Mouse (Mus musculus) spleen, adult 2 months (tissue): Measurements from ENCODE around the gene Manbal. TPM values are rescaled to one million over a fixed set of nuclear protein-coding genes. Genes with fewer than 3 reads are reported as not detected.

Source experiments
- DNase-seq, 2 experiments: peaks; one replicate each; pipeline versions ENCODE4 v3.0.0 to v3.0.0-alpha.2; 2012 to 2021; ENCODE audit warnings: low spot score in 2 of 2, low read depth in 1 of 2
- H3K27ac ChIP-seq: fragments of 200-500 bp; 2 replicates; pipeline ENCODE4 v1.5.1; 2012; ENCODE audit warnings: low read length, inconsistent platforms; ENCODE audit not compliant: insufficient read depth
- H3K27me3 ChIP-seq: fragments of 200-500 bp; 2 replicates; pipeline ENCODE4 v1.6.1; 2012; ENCODE audit warnings: mild to moderate bottlenecking, moderate library complexity, low read length, inconsistent platforms; ENCODE audit not compliant: control insufficient read depth, insufficient read depth
- H3K36me3 ChIP-seq: fragments of 200-500 bp; 2 replicates; pipeline ENCODE4 v1.6.1; 2012; ENCODE audit warnings: mild to moderate bottlenecking, low read length, inconsistent platforms; ENCODE audit not compliant: control insufficient read depth, insufficient read depth
- H3K4me1 ChIP-seq: fragments of 200-500 bp; 2 replicates; pipeline ENCODE4 v1.6.1; 2011; ENCODE audit warnings: inconsistent platforms; ENCODE audit not compliant: control insufficient read depth, insufficient read depth, insufficient read length
- H3K4me3 ChIP-seq: fragments of 200-500 bp; 2 replicates; pipeline ENCODE4 v1.5.1; 2011; ENCODE audit warnings: mild to moderate bottlenecking, inconsistent platforms; ENCODE audit not compliant: insufficient read depth, insufficient read length; ENCODE audit errors: extremely low read depth
- CTCF ChIP-seq: fragments of 200-500 bp; IDR thresholded peaks from 2 replicates; pipeline ENCODE4 v1.5.1; 2011; ENCODE audit warnings: mild to moderate bottlenecking, inconsistent platforms; ENCODE audit not compliant: insufficient read depth, insufficient read length, insufficient replicate concordance; ENCODE audit errors: extremely low read depth
- POLR2A ChIP-seq: fragments of 200-500 bp; IDR thresholded peaks from 2 replicates; pipeline ENCODE4 v1.6.1; 2011; ENCODE audit warnings: low read depth, low read length, inconsistent platforms
- WGBS: fragments of 180-500 bp; shearing (Covaris S2); methylation state at CpG from one replicate; pipeline ENCODE4 v1.1.7; 2018; 5-methylcytosine and 5-hydroxymethylcytosine counted together
- polyA plus RNA-seq: library from polyadenylated mRNA; depleted of rRNA; stranded (reverse); fragments of >200 nt; gene quantifications from 2 replicates; pipeline ENCODE4 v1.2.3, GENCODE M21; 2012; rRNA removed

The Manbal gene
- polyA plus RNA-seq, result 49.6 and 54.8 TPM in 2 replicates

DNA sequence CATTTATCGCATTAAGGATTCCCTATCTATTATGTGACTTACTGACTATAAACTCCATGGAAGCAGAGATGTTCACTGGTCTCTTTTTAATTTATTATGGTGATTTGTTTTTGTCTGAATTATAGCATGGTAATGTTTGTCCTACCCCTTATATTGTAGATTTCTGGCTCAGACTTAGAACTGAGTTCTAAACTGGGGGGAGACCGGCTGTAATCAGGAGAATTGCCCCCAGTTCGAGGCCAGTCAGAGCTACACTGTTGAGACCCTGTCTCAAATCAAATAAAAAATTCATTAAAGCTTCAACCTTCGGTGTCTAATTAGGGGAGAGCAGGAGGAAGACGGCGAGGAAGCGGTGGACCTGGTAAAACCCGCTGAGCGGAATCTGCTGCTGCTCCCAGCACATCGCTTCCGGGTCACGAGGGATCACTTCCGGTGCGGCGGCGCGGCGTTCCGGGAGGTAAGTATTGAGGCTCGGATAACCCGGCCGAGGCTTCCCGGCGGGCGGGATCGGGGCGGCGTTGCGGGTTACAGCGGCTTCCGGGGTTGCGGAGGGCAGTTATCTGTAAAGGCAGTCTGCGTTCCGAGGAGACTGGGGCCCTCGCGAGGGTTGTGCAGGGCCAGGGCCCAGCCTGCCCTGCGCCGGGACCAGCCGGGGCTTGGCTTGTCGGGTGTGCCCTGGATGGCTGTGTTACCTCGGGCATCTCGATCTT lies at the start of gene Manbal:
TSS of gene Manbal (plus strand) at position 411 of the 710 bp plus-strand sequence.
- peaks cover 5% of the 10 kb centered on the region; the same call in 1 of the 2 replicates for H3K4me1 ChIP-seq

DNA sequence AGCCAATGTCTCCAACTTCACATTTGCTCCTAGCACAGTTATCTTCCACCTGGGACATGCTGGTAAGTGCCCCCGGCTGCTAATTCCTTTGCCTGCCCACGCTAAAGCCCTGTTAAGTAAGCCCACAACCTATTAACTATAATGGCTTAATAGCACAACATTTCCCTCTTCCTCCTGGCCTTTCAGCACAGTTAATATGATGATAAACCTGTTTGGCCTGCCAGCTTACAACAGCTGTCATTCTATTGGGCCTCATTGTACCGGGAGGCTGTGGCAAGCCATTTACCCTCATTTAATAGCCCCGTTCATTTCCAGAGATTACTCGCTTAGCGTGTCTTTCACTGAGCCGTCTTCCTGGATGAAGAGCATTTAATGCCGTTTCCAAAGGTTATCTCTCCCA lies 47.3 kb upstream of the Manbal start:
- WGBS, result 96% methylated on average over 8 of the region's 8 CpGs
- DNase-seq, result no peak
- peaks cover 61% of the 10 kb centered on the region for H3K36me3 ChIP-seq
- TF ChIP-seq POLR2A (no peak), CTCF (no peak)
- H3K27ac ChIP-seq, result no peak overlapping the region
- no peak overlapping the region for H3K4me3 ChIP-seq
- no peaks in the 10 kb centered on the region for H3K4me1 ChIP-seq
- H3K27me3 ChIP-seq, result no peaks in the 10 kb centered on the region

More for the DNA sequence above, at the start of gene Manbal:
- Histone ChIP-seq H3K27me3 (no peaks in the 10 kb centered on the region), H3K4me3 (peak within 1 kb of the TSS; percentile 81), H3K36me3 (no peaks in the 10 kb centered on the region), H3K27ac (peak within 1 kb of the TSS; percentile 88)
- TF ChIP-seq POLR2A, result peak; percentile 58; the same call in 1 of the 2 replicates
- no peak for TF ChIP-seq CTCF
- WGBS, result 4% methylated on average over 42 of the region's 42 CpGs
- peak; percentile 83 to 97 for DNase-seq

DNA sequence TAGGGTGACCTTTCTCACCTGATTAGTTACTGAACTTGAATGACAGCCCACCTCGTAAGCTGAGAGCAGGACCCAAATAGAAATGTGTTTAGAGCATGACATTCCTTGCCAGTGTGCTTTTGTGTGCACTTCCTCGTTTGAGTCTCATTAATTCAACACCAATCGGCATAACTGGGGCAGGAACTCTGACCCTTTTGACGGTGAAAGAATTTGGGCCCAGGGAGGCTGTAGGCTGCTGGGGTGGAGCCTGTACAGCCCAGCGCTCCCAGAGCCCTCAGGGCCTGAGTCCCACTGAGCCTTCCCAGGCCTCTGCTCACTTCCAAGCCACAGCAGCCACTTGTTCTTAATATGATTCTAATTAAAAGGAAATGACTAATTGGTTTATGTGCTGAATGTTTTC lies 46.5 kb upstream of the Manbal start:
- no peak overlapping the region for H3K27ac ChIP-seq
- TF ChIP-seq CTCF (no peak), POLR2A (no peak)
- 88% methylated on average over 5 of the region's 5 CpGs for WGBS
- peaks cover 59% of the 10 kb centered on the region for H3K36me3 ChIP-seq
- DNase-seq, result no peak
- no peaks in the 10 kb centered on the region for H3K27me3 ChIP-seq
- no peaks in the 10 kb centered on the region for H3K4me1 ChIP-seq
- no peak overlapping the region for H3K4me3 ChIP-seq

DNA sequence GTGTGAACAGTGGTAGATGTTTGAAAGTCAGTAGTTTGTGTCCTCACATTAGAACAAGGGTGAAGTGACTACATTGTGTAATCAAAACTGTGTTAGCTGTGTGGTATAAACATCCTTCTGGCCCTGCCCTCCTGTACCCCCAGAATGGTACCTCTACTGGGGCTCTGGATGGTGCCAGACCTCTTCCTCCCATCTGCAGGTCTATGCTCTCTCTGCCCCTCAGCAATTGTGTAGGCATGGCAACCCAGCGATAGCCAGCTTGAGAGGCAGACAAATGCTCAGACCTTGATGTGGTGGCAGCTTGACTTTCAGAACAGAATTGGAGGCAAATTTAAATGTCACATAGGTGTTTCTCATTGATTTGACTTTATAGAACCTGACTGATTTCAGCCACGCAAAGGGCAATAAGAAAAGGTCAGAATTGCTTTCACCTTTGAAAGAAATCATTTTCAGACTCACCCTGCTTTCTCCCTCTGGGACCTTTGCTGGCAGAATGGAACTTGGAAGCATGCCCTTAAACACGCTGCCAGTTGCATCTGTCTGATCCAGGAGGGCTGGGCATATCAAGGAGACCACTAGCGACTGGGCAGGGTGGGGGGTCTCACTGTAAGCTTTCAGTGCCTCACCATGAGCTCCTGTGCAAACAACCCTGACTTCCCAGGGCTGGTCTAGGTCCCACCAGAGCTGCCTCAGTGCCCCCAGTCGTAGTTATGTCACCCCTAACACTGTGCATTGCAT lies 45.2 kb upstream of the Manbal start:
- H3K27me3 ChIP-seq, result no peaks in the 10 kb centered on the region
- H3K4me1 ChIP-seq, result no peaks in the 10 kb centered on the region
- 89% methylated on average over 5 of the region's 5 CpGs for WGBS
- peaks cover 54% of the 10 kb centered on the region for H3K36me3 ChIP-seq
- no peak overlapping the region for H3K27ac ChIP-seq
- H3K4me3 ChIP-seq, result no peak overlapping the region
- no peak for DNase-seq
- no peak for TF ChIP-seq POLR2A
- no peak for TF ChIP-seq CTCF

DNA sequence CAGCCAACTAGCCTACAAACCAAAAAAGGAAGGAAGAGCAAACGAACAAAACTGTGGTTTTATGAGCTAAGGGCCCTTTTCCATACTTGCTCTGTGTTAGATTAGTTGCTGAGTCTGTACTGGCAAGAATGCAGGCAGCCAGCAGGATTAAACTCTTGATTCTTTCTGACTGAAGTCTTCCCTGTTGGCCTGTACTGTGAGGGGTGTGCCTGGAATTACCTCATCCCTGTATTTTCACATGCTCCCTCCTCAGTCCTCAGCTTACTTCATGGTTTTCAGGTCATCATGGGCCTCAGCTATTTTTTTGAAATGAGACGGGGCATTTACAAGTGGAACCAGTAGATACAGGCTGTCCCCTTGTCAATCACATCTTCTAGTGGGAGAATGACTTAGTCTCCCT lies 42.2 kb upstream of the Manbal start:
- 44% methylated on average over 2 of the region's 2 CpGs for WGBS
- peaks cover 43% of the 10 kb centered on the region for H3K36me3 ChIP-seq
- H3K4me3 ChIP-seq, result no peak overlapping the region
- DNase-seq, result no peak
- no peaks in the 10 kb centered on the region for H3K27me3 ChIP-seq
- H3K27ac ChIP-seq, result no peak overlapping the region
- H3K4me1 ChIP-seq, result no peaks in the 10 kb centered on the region
- TF ChIP-seq POLR2A, result no peak
- TF ChIP-seq CTCF, result no peak

DNA sequence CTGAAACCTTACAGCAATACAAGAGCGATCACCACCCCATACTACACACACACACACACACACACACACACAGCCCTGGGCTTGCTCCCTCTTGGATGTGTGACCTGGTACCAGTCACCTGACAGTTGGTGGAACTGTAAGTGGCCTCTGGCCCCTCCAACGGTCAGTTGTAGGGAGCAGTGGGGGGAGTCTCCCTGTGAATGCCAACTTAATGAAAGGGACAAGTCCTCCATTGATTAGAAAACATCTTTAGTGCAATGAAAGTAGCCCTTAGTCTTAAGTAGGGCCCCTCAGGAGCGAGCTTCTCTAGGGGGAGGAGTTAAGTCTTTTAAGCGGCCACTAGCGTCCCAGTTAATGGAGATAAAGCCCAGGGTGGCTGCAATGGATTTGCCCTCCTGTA lies 39.3 kb upstream of the Manbal start:
- 87% methylated on average over 5 of the region's 5 CpGs for WGBS

DNA sequence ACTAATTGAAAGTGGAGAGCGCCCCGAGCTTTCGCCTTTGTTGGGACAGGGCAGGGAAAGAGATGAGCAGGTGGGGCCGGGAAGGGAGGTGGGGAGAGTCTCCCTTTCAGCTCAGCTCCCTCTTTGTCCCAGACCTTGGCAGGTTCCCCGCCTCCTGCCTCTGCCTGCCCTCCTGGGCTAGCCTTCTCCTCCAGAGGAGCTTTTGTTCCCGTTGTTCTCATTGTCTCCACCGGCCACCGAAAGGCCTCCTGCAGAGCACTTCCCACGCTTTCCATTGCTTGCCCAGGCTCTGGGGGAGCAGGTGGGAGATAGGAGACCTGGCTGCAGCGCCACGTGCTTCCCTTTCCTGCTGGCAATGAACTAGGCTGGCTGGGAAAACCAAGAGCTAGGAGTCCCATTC lies 38.8 kb upstream of the Manbal start:
- Histone ChIP-seq H3K4me1 (no peaks in the 10 kb centered on the region), H3K4me3 (no peak overlapping the region), H3K36me3 (peaks cover 23% of the 10 kb centered on the region), H3K27ac (no peak overlapping the region), H3K27me3 (no peaks in the 10 kb centered on the region)
- DNase-seq, result no peak
- TF ChIP-seq POLR2A, result no peak
- TF ChIP-seq CTCF, result no peak
- 94% methylated on average over 11 of the region's 11 CpGs for WGBS

More for the DNA sequence above, 39.3 kb upstream of the Manbal start:
- peaks cover 25% of the 10 kb centered on the region for H3K36me3 ChIP-seq
- no peaks in the 10 kb centered on the region for H3K4me1 ChIP-seq
- no peak overlapping the region for H3K27ac ChIP-seq
- H3K4me3 ChIP-seq, result no peak overlapping the region
- TF ChIP-seq POLR2A (no peak), CTCF (no peak)
- DNase-seq, result no peak
- H3K27me3 ChIP-seq, result no peaks in the 10 kb centered on the region
